Mouse (Mus musculus) thymus, adult 18-20 months (tissue): ENCODE measurements at regions not wholly inside any gene's neighbourhood (a gene's known extent, or its start where the extent isn't known, plus 50 kb on each side); places are given as distances from the start of the nearest gene placed in this dataset.

Source experiments
- DNase-seq, 2 experiments: peaks; one replicate each; pipeline ENCODE4 v3.0.0; 2022; ENCODE audit warnings: mixed read lengths in 2 of 2

- no peak for DNase-seq
Observed at GRCm38 (mm10) chr10:84036131-84036877, 313.6 kb downstream of the 1500009L16Rik start.

GRCm38 (mm10) chr10:84048706-84049105, 326.0 kb downstream of the 1500009L16Rik start:
- no peak for DNase-seq

- DNase-seq: no peak
Observed at GRCm38 (mm10) chr10:84052696-84053095, 330.0 kb downstream of the 1500009L16Rik start.

- no peak for DNase-seq
Observed at GRCm38 (mm10) chr10:84054551-84055336, 332.1 kb downstream of the 1500009L16Rik start.

- no peak for DNase-seq
Observed at GRCm38 (mm10) chr10:84055402-84056167, 332.9 kb downstream of the 1500009L16Rik start.

- no peak for DNase-seq
Observed at GRCm38 (mm10) chr10:84056323-84057169, 333.9 kb downstream of the 1500009L16Rik start.

GRCm38 (mm10) chr10:84058301-84058700, 335.6 kb downstream of the 1500009L16Rik start:
- no peak for DNase-seq

- no peak for DNase-seq
Observed at GRCm38 (mm10) chr10:84059646-84060491, 337.2 kb downstream of the 1500009L16Rik start.

GRCm38 (mm10) chr10:84060492-84061218, 338.0 kb downstream of the 1500009L16Rik start:
- DNase-seq: peak; percentile 22 to 26

GRCm38 (mm10) chr10:84067052-84067650, 344.5 kb downstream of the 1500009L16Rik start:
- no peak for DNase-seq

GRCm38 (mm10) chr10:84069806-84070205, 347.1 kb downstream of the 1500009L16Rik start:
- DNase-seq: no peak

GRCm38 (mm10) chr10:84072866-84073483, 350.3 kb downstream of the 1500009L16Rik start:
- DNase-seq: no peak

- DNase-seq: no peak
Observed at GRCm38 (mm10) chr10:84075581-84075980, 352.9 kb downstream of the 1500009L16Rik start.

- no peak for DNase-seq
Observed at GRCm38 (mm10) chr10:84080236-84080635, 357.6 kb downstream of the 1500009L16Rik start.

- DNase-seq: no peak
Observed at GRCm38 (mm10) chr10:84081673-84082072, 358.7 kb downstream of the Nuak1 start.

- no peak for DNase-seq
Observed at GRCm38 (mm10) chr10:84087528-84087927, 352.9 kb downstream of the Nuak1 start.

- peak in 1 of 2 experiments; percentile 34 for DNase-seq
Observed at GRCm38 (mm10) chr10:84087929-84088328, 352.5 kb downstream of the Nuak1 start.

GRCm38 (mm10) chr10:84088799-84089778, 351.3 kb downstream of the Nuak1 start:
- no peak for DNase-seq
